Mouse (Mus musculus) activated CD4-positive, CD25-positive, alpha-beta regulatory T cell, adult 4 months (primary cell): ENCODE results near the gene Dact3. TPM values are rescaled to one million over a fixed set of nuclear protein-coding genes. Genes with fewer than 3 reads are reported as not detected.

ENCODE experiments used
- ATAC-seq: one replicate; pipeline ENCODE4 v1.8.0; 2017
- polyA plus RNA-seq, 2 experiments: library from polyadenylated mRNA; unstranded; fragments of 100-300 nt; shearing (Covaris generic); gene quantifications; one replicate each; pipeline ENCODE4 v1.2.1; 2017

Dact3 gene
- polyA plus RNA-seq, 2 experiments from 2014 or later, result not detected

- ATAC-seq, result peak; percentile 44
These were observed 15.0 kb upstream of the Dact3 start for GRCm38 (mm10) chr7:16859902-16860651.

DNA sequence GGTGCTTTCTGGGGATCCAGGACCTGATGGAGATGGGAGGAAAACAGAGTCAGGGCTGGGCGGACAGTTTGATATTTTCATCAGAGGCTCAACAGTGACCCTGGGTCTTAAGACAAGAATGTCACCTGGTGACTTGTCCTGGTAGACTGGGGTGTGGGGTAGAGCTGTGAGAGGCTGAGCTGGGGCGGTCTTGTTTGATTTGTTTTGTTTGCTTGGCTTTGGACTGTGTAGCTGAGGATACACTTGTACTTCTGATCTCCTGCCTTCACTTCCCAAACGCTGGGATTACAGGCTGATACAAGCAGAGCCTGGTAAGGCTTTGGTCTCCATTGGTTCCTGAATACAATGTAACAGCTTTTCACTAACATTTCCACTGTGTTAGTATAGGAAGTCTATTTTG lies 7.6 kb upstream of the Dact3 start:
- ATAC-seq, result no peak

DNA sequence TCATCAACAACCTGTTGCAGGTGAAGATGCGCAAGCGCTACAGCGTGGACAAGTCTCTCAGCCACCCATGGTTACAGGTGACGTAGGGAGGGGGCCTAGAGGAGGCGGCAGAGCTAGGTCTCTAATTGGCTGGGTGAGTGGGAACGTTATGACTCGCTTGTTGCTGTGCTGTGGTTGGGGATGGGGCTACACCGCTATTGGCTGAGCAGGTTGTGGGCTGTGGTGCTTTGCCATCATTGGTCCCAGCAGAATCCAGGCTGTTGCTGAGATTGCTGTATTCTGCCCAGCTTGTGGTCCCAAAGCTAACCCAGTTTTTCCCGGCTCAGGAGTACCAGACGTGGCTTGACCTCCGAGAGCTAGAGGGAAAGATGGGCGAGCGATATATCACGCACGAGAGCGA lies 5.6 kb upstream of the Dact3 start:
- ATAC-seq, result no peak

GRCm38 (mm10) chr7:16871600-16871999 lies 3.5 kb upstream of the Dact3 start:
- ATAC-seq, result no peak

DNA sequence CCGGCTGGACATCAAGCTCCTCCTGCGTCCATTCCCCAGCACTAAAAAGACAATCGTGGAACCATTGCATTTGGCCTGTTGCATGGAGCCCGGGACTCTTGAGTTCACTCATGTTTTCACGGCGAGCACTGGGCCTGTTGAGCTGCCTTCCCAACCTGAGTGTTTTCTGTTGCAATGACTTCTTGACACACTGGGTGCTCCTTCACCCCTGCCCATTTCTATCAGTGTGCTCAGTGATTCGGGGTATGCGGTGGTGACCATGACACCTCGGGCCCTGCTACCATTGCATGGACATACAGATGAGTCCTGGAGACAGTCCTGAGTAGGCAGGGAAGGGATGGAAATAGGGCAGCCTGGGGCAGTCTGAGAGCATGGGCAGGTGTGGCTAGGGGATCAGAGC lies 2.6 kb upstream of the Dact3 start:
- no peak for ATAC-seq

DNA sequence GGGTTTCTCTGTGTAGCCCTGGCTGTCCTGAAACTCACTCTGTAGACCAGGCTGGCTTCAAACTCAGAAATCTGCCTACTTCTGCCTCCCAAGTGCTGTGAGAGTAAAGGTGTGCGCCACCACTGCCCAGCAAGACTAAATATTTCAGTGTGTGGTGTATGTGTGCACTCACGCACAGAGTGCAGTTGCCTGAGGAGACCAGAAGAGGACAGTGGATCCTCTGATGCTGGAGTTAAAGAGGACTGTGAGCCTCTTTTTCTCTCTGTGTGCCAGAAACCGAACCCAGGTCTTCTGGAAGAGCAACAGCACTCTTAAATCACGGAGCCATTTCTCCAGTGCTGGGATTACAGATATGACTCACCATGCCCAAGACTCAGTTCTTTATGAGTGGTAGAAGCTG lies 1.7 kb upstream of the Dact3 start:
- ATAC-seq, result no peak

DNA sequence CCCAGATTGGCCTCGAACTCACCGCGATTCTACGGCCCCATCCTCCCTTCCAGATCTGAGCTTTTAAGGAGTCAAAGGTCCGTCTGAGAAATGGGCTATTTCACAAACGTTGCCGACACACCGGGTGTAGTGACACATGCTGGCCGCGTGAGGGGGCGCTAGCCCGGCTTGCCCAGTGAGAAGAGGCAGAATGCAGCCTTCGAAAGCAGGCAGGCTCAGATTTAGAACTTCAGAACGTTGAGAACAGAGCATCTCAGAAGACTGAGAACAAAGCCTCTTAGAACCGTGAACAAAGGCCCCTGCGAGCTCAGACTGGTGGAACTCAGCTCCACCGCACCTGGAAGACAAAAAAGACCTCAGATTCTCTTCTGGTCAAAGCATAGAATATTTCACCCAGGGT lies 927 bp upstream of the Dact3 start:
- peak; percentile 42 for ATAC-seq

- ATAC-seq, result peak; percentile 87
These were observed 284 bp upstream of the Dact3 start for GRCm38 (mm10) chr7:16874756-16875309.

DNA sequence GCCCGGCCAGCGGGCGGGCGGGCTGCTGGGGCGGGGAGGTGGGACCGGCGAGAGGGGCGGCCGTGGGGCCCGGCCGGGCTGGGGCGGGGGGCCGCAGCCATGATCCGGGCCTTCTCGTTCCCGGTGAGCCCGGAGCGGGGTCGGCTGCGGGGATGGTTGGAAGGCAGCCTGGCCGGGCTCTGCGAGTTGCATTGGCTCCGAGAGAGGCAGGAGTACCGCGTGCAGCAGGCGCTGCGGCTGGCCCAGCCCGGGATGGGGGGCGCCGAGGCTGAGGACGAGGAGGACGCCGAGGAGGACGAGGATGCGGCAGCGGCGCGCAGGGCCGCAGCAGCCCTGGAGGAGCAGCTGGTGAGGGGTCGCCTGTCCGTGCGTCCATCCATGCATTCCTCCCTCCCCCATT lies 209 bp downstream of the Dact3 start:
- ATAC-seq, result no peak

- ATAC-seq, result no peak
These were observed 889 bp downstream of the Dact3 start for GRCm38 (mm10) chr7:16876006-16876405.

GRCm38 (mm10) chr7:16876608-16877007 lies 1.5 kb downstream of the Dact3 start:
- ATAC-seq, result no peak

DNA sequence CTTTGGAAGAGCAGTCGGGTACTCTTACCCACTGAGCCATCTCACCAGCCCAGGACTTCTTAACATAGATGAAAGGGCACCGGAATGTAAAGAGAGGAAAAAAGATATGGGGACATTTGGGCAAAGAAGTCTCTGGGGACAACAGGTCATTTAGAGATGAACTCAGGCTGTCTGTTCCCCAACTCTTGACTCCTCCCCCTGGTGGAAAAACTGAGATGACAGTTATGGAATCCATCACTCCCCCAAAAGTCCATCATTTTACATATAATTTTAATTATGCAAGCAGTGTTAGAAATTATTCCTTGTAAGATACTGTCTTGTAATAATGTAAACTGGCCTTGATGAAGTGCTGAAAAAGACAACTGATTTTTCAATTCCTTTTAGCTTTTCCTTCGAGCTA lies 2.6 kb downstream of the Dact3 start:
- ATAC-seq, result no peak

- no peak for ATAC-seq
These were observed 4.9 kb downstream of the Dact3 start for GRCm38 (mm10) chr7:16879796-16880547.

DNA sequence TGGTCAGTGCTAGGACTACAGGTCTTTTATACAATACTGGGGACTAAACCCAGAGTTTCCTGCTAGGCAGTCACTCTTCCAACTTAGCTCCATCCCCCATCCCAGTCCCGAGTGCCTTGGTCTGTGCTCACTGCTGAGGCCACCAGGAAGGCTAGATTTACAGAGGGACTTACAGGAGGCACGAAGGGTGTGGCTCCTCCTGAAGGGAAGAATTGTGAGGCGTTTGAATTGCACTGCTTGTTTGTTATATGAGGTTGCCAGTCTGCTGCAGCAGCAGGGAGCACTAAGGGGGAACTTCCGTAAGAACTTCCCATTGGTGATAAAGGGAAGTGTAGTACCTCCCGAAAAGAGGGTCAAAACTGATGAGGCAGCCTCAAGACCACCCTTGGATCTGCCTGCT lies 5.5 kb downstream of the Dact3 start:
- ATAC-seq, result no peak

GRCm38 (mm10) chr7:16883162-16883561 lies 8.0 kb downstream of the Dact3 start:
- ATAC-seq, result no peak

DNA sequence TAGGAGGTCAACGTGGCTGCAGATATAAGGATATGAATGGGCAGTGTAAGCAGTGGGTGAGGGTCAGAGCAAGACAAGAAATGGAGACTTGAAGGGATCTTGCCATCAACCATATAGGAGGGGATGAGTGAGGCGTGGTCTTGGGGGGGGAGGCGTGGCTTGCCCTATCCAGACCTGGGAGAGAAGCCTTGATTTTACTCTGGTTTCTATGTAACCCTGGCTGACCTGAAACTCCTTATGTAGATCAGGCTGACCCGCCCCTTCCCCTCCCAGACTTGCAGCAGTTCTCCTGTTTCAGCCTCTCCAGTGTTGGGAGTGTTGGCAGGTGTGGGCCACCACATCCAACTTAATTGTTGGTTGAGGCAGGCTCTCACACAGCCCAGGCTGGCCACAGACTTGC lies 9.2 kb downstream of the Dact3 start:
- ATAC-seq, result no peak

DNA sequence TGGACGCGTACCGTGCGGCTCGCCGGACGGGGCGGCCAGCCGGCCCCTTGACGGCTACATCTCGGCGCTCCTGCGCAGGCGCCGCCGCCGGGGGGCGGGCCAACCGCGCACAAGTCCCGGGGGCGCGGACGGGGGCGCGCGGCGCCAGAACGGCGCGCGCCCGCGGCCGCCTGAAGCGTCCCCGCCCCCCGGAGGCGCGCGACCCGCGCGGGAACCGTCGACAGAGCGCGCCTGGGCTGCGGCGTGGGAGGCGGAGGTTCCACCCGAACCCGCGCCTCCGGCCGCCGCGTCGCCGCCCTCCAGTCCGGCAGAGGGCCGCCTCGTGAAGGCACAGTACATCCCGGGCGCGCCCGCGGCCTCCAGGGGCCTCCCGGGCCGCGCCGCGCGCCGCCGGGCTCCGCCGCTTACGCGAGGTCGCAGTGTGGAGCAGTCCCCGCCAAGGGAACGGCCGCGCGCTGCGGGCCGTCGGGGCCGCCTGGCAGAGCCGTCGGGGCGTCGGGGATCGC lies 10.2 kb downstream of the Dact3 start:
- ATAC-seq, result no peak

GRCm38 (mm10) chr7:16885905-16886304 lies 10.8 kb downstream of the Dact3 start:
- no peak for ATAC-seq

- ATAC-seq, result no peak
These were observed 15.4 kb downstream of the Dact3 start for GRCm38 (mm10) chr7:16890536-16890935.

DNA sequence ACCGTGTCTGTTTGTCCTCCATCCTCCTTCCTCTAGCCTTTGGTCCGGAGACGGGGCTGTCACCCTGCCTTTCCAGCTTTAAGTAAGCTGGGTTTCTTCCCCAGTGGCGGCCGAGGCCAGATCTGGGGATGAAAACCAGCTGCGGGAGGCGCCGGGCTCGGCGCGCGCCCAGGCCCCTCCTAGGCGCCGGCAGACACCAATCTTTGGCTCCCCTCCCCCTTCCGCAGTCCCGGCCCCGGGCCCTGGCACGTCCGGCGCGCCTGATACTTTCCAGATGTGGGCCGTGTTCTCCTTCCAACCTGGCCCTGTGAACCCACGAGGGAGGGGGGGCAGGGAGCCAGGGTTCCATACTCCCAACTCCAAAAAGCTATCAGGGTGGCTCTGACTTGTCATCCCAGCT lies 15.8 kb downstream of the Dact3 start:
- no peak for ATAC-seq

GRCm38 (mm10) chr7:16891641-16892351 lies 16.7 kb downstream of the Dact3 start, which contains the start of gene Gng8:
Gene Gng8, plus strand, starts transcription at chr7:16891786.
- peak; percentile 81 for ATAC-seq

- no peak for ATAC-seq
These were observed 17.2 kb downstream of the Dact3 start for GRCm38 (mm10) chr7:16892352-16892730.

DNA sequence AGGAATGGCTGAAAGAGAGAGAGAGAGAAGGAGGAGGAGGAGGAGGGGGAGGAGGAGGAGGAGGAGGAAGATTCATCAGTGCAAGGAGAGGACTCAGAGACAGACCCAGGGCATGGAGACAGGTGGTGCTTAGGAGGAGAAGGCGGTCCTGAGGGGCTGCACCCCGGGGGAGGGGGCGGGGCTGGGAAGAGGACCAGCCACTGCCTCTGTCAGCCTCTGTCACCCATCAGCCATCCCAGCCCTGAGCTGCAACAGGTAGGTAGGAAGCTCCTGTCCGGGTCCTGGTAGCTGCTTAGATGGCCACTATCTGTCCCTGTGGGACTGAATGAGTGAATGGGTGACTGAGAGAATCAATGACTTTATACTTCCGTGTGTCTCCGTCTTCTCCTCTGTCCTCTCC lies 18.5 kb downstream of the Dact3 start:
- no peak for ATAC-seq
